Mouse (Mus musculus): ENCODE results near the gene Slc12a7. TPM values are rescaled to one million over a fixed set of nuclear protein-coding genes. Genes with fewer than 3 reads are reported as not detected.

The Slc12a7 gene
- polyA plus RNA-seq, 1 experiment from 2014 or later: 31.3 TPM

GRCm38 (mm10) chr13:73767224-73767623, 34.3 kb downstream of the Slc12a7 start:
- H3K9ac ChIP-seq: no peak overlapping the region
- 0 out of 2 replicates have a peak, but pooled peaks cover 3% of the 10 kb centered on the region for H3K36me3 ChIP-seq
- 89% methylated on average over 8 of the region's 8 CpGs for WGBS
- no peak overlapping the region for H3K4me2 ChIP-seq (replicated peaks)
- ATAC-seq (ENCODE audit: low FRiP score, low read depth): no peak
- H3K9me3 ChIP-seq: no peaks in the 10 kb centered on the region
- H3K27ac ChIP-seq: no peak overlapping the region
- H3K4me3 ChIP-seq: no peak overlapping the region
- no peaks in the 10 kb centered on the region for H3K27me3 ChIP-seq (replicated peaks)
- peaks cover 41% of the 10 kb centered on the region for H3K4me1 ChIP-seq

GRCm38 (mm10) chr13:73767754-73768153, 34.9 kb downstream of the Slc12a7 start:
- Histone ChIP-seq H3K36me3 (0 out of 2 replicates have a peak, but pooled peaks cover 3% of the 10 kb centered on the region), H3K27me3 (replicated peaks) (no peaks in the 10 kb centered on the region), H3K4me2 (replicated peaks) (no peak overlapping the region), H3K9ac (no peak overlapping the region), H3K4me3 (no peak overlapping the region), H3K9me3 (no peaks in the 10 kb centered on the region), H3K4me1 (peaks cover 41% of the 10 kb centered on the region), H3K27ac (no peak overlapping the region)
- WGBS: 91% methylated on average over 5 of the region's 5 CpGs
- no peak for ATAC-seq (ENCODE audit: low FRiP score, low read depth)

- H3K4me3 ChIP-seq: no peak overlapping the region
- 0 out of 2 replicates have a peak, but pooled peaks cover 3% of the 10 kb centered on the region for H3K36me3 ChIP-seq
- no peak overlapping the region for H3K9ac ChIP-seq
- 77% methylated on average over 3 of the region's 3 CpGs for WGBS
- peaks cover 44% of the 10 kb centered on the region for H3K4me1 ChIP-seq
- no peak overlapping the region for H3K4me2 ChIP-seq (replicated peaks)
- no peaks in the 10 kb centered on the region for H3K9me3 ChIP-seq
- no peak for ATAC-seq (ENCODE audit: low FRiP score, low read depth)
- no peak overlapping the region for H3K27ac ChIP-seq
- H3K27me3 ChIP-seq (replicated peaks): no peaks in the 10 kb centered on the region
These were observed 35.4 kb downstream of the Slc12a7 start for GRCm38 (mm10) chr13:73768311-73768710.

GRCm38 (mm10) chr13:73769916-73770682, 37.2 kb downstream of the Slc12a7 start:
- WGBS: 45% methylated on average over 4 of the region's 4 CpGs
- 0 out of 2 replicates have a peak, but pooled peaks cover 8% of the 10 kb centered on the region for H3K36me3 ChIP-seq
- H3K27ac ChIP-seq: no peak overlapping the region
- H3K27me3 ChIP-seq (replicated peaks): no peaks in the 10 kb centered on the region
- H3K9ac ChIP-seq: no peak overlapping the region
- no peaks in the 10 kb centered on the region for H3K9me3 ChIP-seq
- no peak overlapping the region for H3K4me2 ChIP-seq (replicated peaks)
- H3K4me3 ChIP-seq: no peak overlapping the region
- no peak for ATAC-seq (ENCODE audit: low FRiP score, low read depth)
- peaks cover 41% of the 10 kb centered on the region for H3K4me1 ChIP-seq

- H3K9me3 ChIP-seq: no peaks in the 10 kb centered on the region
- no peak for ATAC-seq (ENCODE audit: low FRiP score, low read depth)
- no peak overlapping the region for H3K4me2 ChIP-seq (replicated peaks)
- no peak overlapping the region for H3K9ac ChIP-seq
- 0 out of 2 replicates have a peak, but pooled peaks cover 8% of the 10 kb centered on the region for H3K36me3 ChIP-seq
- H3K27ac ChIP-seq: no peak overlapping the region
- no peaks in the 10 kb centered on the region for H3K27me3 ChIP-seq (replicated peaks)
- no peak overlapping the region for H3K4me3 ChIP-seq
- 44% methylated on average over 3 of the region's 3 CpGs for WGBS
- H3K4me1 ChIP-seq: peaks cover 33% of the 10 kb centered on the region
These were observed 38.2 kb downstream of the Slc12a7 start for GRCm38 (mm10) chr13:73771131-73771530.

- Histone ChIP-seq H3K9ac (no peak overlapping the region), H3K9me3 (no peaks in the 10 kb centered on the region), H3K36me3 (0 out of 2 replicates have a peak, but pooled peaks cover 8% of the 10 kb centered on the region), H3K4me2 (replicated peaks) (no peak overlapping the region), H3K27me3 (replicated peaks) (no peaks in the 10 kb centered on the region), H3K27ac (no peak overlapping the region), H3K4me3 (no peak overlapping the region), H3K4me1 (peaks cover 23% of the 10 kb centered on the region)
- 42% methylated on average over 2 of the region's 2 CpGs for WGBS
- ATAC-seq (ENCODE audit: low FRiP score, low read depth): no peak
These were observed 39.8 kb downstream of the Slc12a7 start for GRCm38 (mm10) chr13:73772655-73773054.

GRCm38 (mm10) chr13:73773519-73774205, 40.8 kb downstream of the Slc12a7 start:
- Histone ChIP-seq H3K36me3 (0 out of 2 replicates have a peak, but pooled peaks cover 5% of the 10 kb centered on the region), H3K4me2 (replicated peaks) (no peak overlapping the region), H3K27me3 (replicated peaks) (no peaks in the 10 kb centered on the region), H3K9ac (no peak overlapping the region), H3K4me3 (no peak overlapping the region), H3K4me1 (peaks cover 19% of the 10 kb centered on the region), H3K9me3 (no peaks in the 10 kb centered on the region), H3K27ac (no peak overlapping the region)
- WGBS: 65% methylated on average over 4 of the region's 4 CpGs
- ATAC-seq (ENCODE audit: low FRiP score, low read depth): no peak

GRCm38 (mm10) chr13:73775786-73776185, 42.9 kb downstream of the Slc12a7 start:
- H3K4me2 ChIP-seq (replicated peaks): no peak overlapping the region
- no peak overlapping the region for H3K27ac ChIP-seq
- peaks cover 11% of the 10 kb centered on the region for H3K4me1 ChIP-seq
- 0 out of 2 replicates have a peak, but pooled peaks cover 8% of the 10 kb centered on the region for H3K36me3 ChIP-seq
- H3K9ac ChIP-seq: no peak overlapping the region
- 79% methylated on average over 4 of the region's 4 CpGs for WGBS
- H3K4me3 ChIP-seq: no peak overlapping the region
- H3K27me3 ChIP-seq (replicated peaks): no peaks in the 10 kb centered on the region
- no peak for ATAC-seq (ENCODE audit: low FRiP score, low read depth)
- no peaks in the 10 kb centered on the region for H3K9me3 ChIP-seq

GRCm38 (mm10) chr13:73777578-73777977, 44.7 kb downstream of the Slc12a7 start:
- Histone ChIP-seq H3K4me1 (peaks cover 8% of the 10 kb centered on the region), H3K4me3 (no peak overlapping the region), H3K36me3 (0 out of 2 replicates have a peak, but pooled peaks cover 8% of the 10 kb centered on the region), H3K27ac (no peak overlapping the region), H3K9me3 (no peaks in the 10 kb centered on the region), H3K4me2 (replicated peaks) (no peak overlapping the region), H3K9ac (no peak overlapping the region), H3K27me3 (replicated peaks) (no peaks in the 10 kb centered on the region)
- no peak for ATAC-seq (ENCODE audit: low FRiP score, low read depth)
- whole genome bisulfite sequencing: 78% methylated on average over 3 of the region's 3 CpGs

- no peaks in the 10 kb centered on the region for H3K4me1 ChIP-seq
- H3K27ac ChIP-seq: no peak overlapping the region
- no peaks in the 10 kb centered on the region for H3K9me3 ChIP-seq
- ATAC-seq (ENCODE audit: low FRiP score, low read depth): no peak
- H3K36me3 ChIP-seq: peaks cover 38% of the 10 kb centered on the region
- no peak overlapping the region for H3K4me2 ChIP-seq (replicated peaks)
- H3K9ac ChIP-seq: no peak overlapping the region
- no peak overlapping the region for H3K4me3 ChIP-seq
- 29% methylated on average over 5 of the region's 5 CpGs for WGBS
- H3K27me3 ChIP-seq (replicated peaks): no peaks in the 10 kb centered on the region
These were observed 49.6 kb downstream of the Slc12a7 start for GRCm38 (mm10) chr13:73782486-73782885.

GRCm38 (mm10) chr13:73792176-73792575, 59.3 kb downstream of the Slc12a7 start:
- 95% methylated on average over 4 of the region's 4 CpGs for WGBS
- no peak for ATAC-seq (ENCODE audit: low FRiP score, low read depth)
- no peaks in the 10 kb centered on the region for H3K27me3 ChIP-seq (replicated peaks)
- peaks cover 92% of the 10 kb centered on the region for H3K36me3 ChIP-seq
- no peak overlapping the region for H3K27ac ChIP-seq
- H3K9ac ChIP-seq: no peak overlapping the region
- no peaks in the 10 kb centered on the region for H3K9me3 ChIP-seq
- no peak overlapping the region for H3K4me3 ChIP-seq
- H3K4me1 ChIP-seq: no peaks in the 10 kb centered on the region
- H3K4me2 ChIP-seq (replicated peaks): no peak overlapping the region

GRCm38 (mm10) chr13:73793171-73793570, 60.3 kb downstream of the Slc12a7 start:
- no peak for ATAC-seq (ENCODE audit: low FRiP score, low read depth)
- Histone ChIP-seq H3K36me3 (peaks cover 93% of the 10 kb centered on the region), H3K4me1 (no peaks in the 10 kb centered on the region), H3K27ac (no peak overlapping the region), H3K4me2 (replicated peaks) (no peak overlapping the region), H3K27me3 (replicated peaks) (no peaks in the 10 kb centered on the region), H3K4me3 (no peak overlapping the region), H3K9me3 (no peaks in the 10 kb centered on the region), H3K9ac (no peak overlapping the region)
- WGBS: 90% methylated on average over 5 of the region's 5 CpGs
